In genomic region chr5:113768806-113769205, GRCm38 (mm10) we compare ENCODE assay signal across 28 mouse cellular contexts. TPM values are rescaled to one million over a fixed set of nuclear protein-coding genes. Genes with fewer than 3 reads are reported as not detected.
"Had no signal": no experiment of that assay in that cellular context is flagged by ENCODE, and none has a peak within 500 bp of the region (broad histone marks: within the 10 kb centered on the region; RNA-seq: fewer than 3 reads in every experiment).

No protein-coding gene starts in this region.

- H3K9me3 ChIP-seq: liver, embryonic 13.5 days; lung, embryonic 15.5 days; megakaryocyte, embryonic 14.5 days; midbrain, embryonic 10.5 days; midbrain, embryonic 13.5 days; neural tube, embryonic 13.5 days had no signal

- H3K27me3 ChIP-seq: liver, embryonic 13.5 days; lung, embryonic 15.5 days; megakaryocyte, embryonic 14.5 days; midbrain, embryonic 13.5 days; neural tube, embryonic 13.5 days had no signal

- DNase-seq: kidney, adult 18-20 months; kidney, adult 9 months; kidney, postnatal 14 days; kidney, postnatal 4 days; liver, embryonic 13.5 days; lung, adult 18-20 months; lung, postnatal 10 days; lung, postnatal 36 days; thymus, adult 18-20 months had no signal

- ATAC-seq: midbrain, embryonic 13.5 days; midbrain, embryonic 16.5 days had no signal

- H3K27ac ChIP-seq: liver, embryonic 13.5 days; lung, embryonic 15.5 days; midbrain, embryonic 10.5 days; midbrain, embryonic 13.5 days; neural tube, embryonic 13.5 days had no signal

- H3K4me3 ChIP-seq: liver, embryonic 13.5 days; lung, embryonic 15.5 days; midbrain, embryonic 13.5 days; myocyte had no signal

- H3K9ac ChIP-seq: liver, embryonic 13.5 days; lung, embryonic 15.5 days; midbrain, embryonic 13.5 days; neural tube, embryonic 13.5 days had no signal

RNA-seq across cellular contexts. Expression of gene Tmem119, which starts 31.5 kb away (rescaled TPM):
- total RNA-seq: monocyte, adult 5-6 weeks had no signal

RNA-seq across cellular contexts. Expression of gene 1700069L16Rik, which starts 44.2 kb away (rescaled TPM):
- total RNA-seq: layer of hippocampus, adult 18-20 months; layer of hippocampus, postnatal 14 days; left cerebral cortex, postnatal 25 days; liver, adult 2 months; monocyte, adult 5-6 weeks; neutrophil, adult 5-6 weeks had no signal
- polyA plus RNA-seq: kidney, embryonic 16.5 days; limb, embryonic 11.5 days; limb, embryonic 14.5 days; liver, adult 2 months; liver, embryonic 13.5 days; lung, embryonic 15.5 days; midbrain, embryonic 10.5 days; midbrain, embryonic 13.5 days; midbrain, embryonic 16.5 days; myocyte; neural tube, embryonic 13.5 days; small intestine, adult 2 months; spleen, adult 2 months; stomach, embryonic 16.5 days had no signal
